Mouse (Mus musculus) neural tube, embryonic 11.5 days (tissue): ENCODE measurements at regions not wholly inside any gene's neighbourhood (a gene's known extent, or its start where the extent isn't known, plus 50 kb on each side); places are given as distances from the start of the nearest gene placed in this dataset.

Experiments used
- ATAC-seq: fragments of 200-750 bp; cut with Nextera tagmentation; 2 replicates; pipeline ENCODE4 v1.8.0; 2017; ENCODE audit warnings: moderate number of reproducible peaks, mild to moderate bottlenecking, moderate TSS enrichment, moderate library complexity; ENCODE audit not compliant: insufficient read depth, low FRiP score, low TSS enrichment
- DNase-seq: peaks from one replicate; pipeline ENCODE4 v3.0.0-alpha.2; 2015; ENCODE audit warnings: low spot score
- H3K27ac ChIP-seq: fragments of 300-500 bp; sonication (generic); 2 replicates; pipeline ENCODE4 v1.5.1; 2014; ENCODE audit warnings: low read depth, mild to moderate bottlenecking, low read length
- H3K27me3 ChIP-seq: fragments of 300-500 bp; sonication (generic); 2 replicates; pipeline ENCODE4 v1.6.1; 2014; ENCODE audit warnings: mild to moderate bottlenecking, low read length, mixed read lengths; ENCODE audit not compliant: control insufficient read depth, insufficient read depth
- H3K36me3 ChIP-seq: fragments of 300-500 bp; sonication (generic); 2 replicates; pipeline ENCODE4 v1.6.1; 2014; ENCODE audit warnings: mild to moderate bottlenecking, low read length, moderate library complexity, mixed read lengths; ENCODE audit not compliant: control insufficient read depth, insufficient read depth
- H3K4me1 ChIP-seq: fragments of 300-500 bp; sonication (generic); 2 replicates; pipeline ENCODE4 v1.6.1; 2014; ENCODE audit warnings: low read length, mixed read lengths; ENCODE audit not compliant: control insufficient read depth, insufficient read depth
- H3K4me2 ChIP-seq: fragments of 300-500 bp; sonication (generic); 2 replicates; pipeline ENCODE4 v1.6.1; 2014; ENCODE audit warnings: low read depth, mild to moderate bottlenecking, moderate library complexity
- H3K4me3 ChIP-seq: fragments of 300-500 bp; sonication (generic); 2 replicates; pipeline ENCODE4 v1.5.1; 2014; ENCODE audit warnings: low read depth, low read length
- H3K9ac ChIP-seq: fragments of 300-500 bp; sonication (generic); 2 replicates; pipeline ENCODE4 v1.6.1; 2014; ENCODE audit warnings: mild to moderate bottlenecking, low read length
- H3K9me3 ChIP-seq: fragments of 300-500 bp; sonication (generic); 2 replicates; pipeline ENCODE4 v1.6.1; 2016; ENCODE audit warnings: low read length; ENCODE audit not compliant: control insufficient read depth
- WGBS: fragments of 180-500 bp; shearing (Covaris S2); extraction: QIAGEN DNeasy Blood & Tissue Kit; methylation state at CpG from one replicate; pipeline ENCODE4 v1.1.7; 2014; 5-methylcytosine and 5-hydroxymethylcytosine counted together

DNA sequence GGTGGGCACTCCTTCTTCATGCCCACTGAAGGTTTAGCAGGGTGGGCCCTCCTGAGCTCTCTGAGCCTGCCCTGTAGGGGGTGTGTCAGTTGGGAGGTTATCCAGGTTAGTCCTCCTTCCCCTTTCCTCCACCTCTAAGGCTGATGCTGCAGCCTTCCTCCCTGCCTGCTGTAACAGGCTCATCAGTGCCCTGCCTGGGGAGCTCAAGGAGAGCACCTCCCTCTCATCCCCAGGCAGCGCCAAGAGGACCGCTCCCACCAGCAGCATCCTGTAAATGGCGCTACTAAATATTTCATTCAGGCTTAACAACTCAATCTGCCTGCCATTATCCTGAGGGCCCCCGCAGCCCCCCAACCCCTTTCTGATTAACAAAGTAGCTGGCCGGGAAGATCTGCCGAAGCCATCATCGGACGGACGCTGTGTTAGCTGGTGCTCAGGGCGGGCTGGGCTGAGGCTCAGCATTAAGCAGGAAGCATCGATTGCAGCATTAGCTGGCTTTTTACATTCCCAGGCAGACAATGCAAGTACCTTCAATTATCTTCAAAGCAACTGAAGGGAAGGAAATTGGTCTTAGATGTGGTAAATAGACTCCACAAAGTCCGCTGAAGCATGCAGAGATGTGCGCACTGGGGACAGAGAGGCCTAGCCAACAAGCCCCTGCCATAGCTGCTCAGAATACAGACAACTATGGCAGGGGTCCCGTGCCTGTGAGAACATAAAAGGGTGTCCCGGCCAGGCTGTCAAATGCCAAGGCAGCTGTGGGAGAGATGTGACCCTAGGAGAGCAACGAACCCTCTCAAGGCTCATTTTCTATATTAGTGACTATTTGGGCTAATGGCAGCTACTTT lies 296.3 kb upstream of the Gm4791 start:
- Histone ChIP-seq H3K9ac (peak overlapping the region; percentile 22; the same call in 1 of the 2 replicates), H3K9me3 (no peaks in the 10 kb centered on the region), H3K4me1 (peaks cover 6% of the 10 kb centered on the region; the same call in 1 of the 2 replicates), H3K27me3 (no peaks in the 10 kb centered on the region), H3K4me2 (no peak overlapping the region), H3K36me3 (no peaks in the 10 kb centered on the region), H3K27ac (0 out of 2 replicates have a peak overlapping the region, but pooled peaks have one; percentile 27), H3K4me3 (no peak overlapping the region)
- DNase-seq (peak; percentile 39), ATAC-seq (no peak)
- 19% methylated on average over 16 of the region's 16 CpGs for WGBS

DNA sequence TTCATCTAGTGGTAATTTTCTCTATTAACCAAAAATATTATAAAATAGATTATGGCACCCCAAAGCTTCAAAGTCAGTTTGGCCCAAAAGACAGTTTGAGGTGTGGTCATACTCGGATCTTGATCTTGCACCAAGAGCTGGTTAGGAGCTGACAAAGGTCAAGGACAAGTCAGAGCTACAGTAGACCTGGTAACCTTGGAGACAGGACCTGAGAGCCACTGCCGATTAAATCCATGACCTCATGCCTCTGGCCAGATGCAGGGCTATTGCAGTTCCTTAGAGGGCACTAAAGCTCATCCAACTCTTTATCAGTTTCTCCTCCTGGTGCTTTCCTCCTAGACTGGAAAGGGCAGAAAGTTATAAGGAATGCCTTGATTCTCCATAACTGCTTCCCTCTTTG lies 302.4 kb upstream of the Gm4791 start:
- Histone ChIP-seq H3K9me3 (no peaks in the 10 kb centered on the region), H3K4me1 (no peaks in the 10 kb centered on the region), H3K9ac (no peak overlapping the region), H3K27ac (no peak overlapping the region), H3K4me3 (no peak overlapping the region), H3K4me2 (no peak overlapping the region), H3K27me3 (no peaks in the 10 kb centered on the region), H3K36me3 (no peaks in the 10 kb centered on the region)
- ATAC-seq (no peak), DNase-seq (no peak)
- WGBS = 81% methylated on average over 2 of the region's 2 CpGs

DNA sequence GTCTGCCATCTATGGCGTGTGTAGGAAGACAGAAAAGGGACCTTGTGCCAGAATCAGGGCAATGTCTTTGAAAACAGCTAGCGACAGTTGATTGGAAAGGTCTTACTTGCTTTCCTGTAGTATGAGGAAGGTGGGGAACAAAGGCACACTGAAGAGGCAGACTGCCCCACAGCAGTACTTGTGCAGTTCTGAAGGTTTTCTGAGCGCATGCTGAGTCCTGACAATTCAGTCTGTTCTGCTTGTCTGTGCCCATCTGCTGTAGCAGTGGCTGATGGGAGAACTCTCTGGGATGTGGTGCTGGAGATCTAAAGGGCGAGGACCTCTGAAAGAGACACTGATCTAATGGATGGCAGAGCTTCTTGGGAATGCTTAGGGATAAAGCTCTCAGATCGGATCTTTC lies 309.2 kb upstream of the Gm4791 start:
- DNase-seq (no peak), ATAC-seq (no peak)
- 68% methylated on average over 5 of the region's 5 CpGs for WGBS

DNA sequence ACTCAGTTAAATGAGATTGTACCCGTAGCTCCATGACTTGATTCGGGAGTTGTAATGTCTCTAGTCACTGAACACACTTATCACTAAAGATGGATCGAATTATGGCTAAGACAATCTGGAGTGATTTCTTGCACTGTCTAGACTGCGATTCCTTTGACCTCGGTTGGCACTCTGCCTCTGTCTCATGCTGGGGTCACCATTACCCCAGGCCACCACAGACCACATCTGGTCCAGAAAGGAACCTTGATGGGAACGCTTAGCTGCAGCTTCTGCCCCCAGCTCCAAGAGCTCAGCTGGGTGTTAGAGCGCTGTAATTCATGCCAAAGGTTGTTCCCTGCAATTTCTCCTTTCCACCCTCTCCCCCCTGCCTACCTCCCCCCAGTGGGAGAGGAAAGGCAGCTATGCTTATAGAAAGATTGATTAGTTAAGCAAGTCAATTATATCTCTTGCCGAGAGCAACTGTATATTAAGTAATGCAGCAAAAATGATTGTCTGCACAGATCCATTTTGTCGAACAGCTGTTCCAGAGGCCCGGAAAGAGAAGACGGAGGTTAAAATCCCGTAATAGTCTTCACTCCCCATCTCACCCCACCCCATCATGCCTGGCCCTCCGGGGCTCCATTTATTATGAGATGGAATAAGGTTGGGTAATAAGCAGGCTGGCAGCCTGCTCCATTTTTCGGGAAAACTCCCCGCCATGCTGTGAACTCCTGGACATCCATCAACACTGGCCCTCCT lies 314.3 kb upstream of the Gm4791 start:
- H3K27me3 ChIP-seq = no peaks in the 10 kb centered on the region
- H3K4me1 ChIP-seq = no peaks in the 10 kb centered on the region
- ATAC-seq = peak; percentile 23; the same call in 1 of the 2 replicates
- no peaks in the 10 kb centered on the region for H3K36me3 ChIP-seq
- no peak overlapping the region for H3K4me2 ChIP-seq
- peak; percentile 43 for DNase-seq
- no peaks in the 10 kb centered on the region for H3K9me3 ChIP-seq
- 67% methylated on average over 15 of the region's 15 CpGs for WGBS
- no peak overlapping the region for H3K4me3 ChIP-seq
- no peak overlapping the region for H3K27ac ChIP-seq
- no peak overlapping the region for H3K9ac ChIP-seq

More for the DNA sequence above, 309.2 kb upstream of the Gm4791 start:
- no peak overlapping the region for H3K4me2 ChIP-seq
- H3K4me1 ChIP-seq = no peaks in the 10 kb centered on the region
- H3K27me3 ChIP-seq = no peaks in the 10 kb centered on the region
- H3K9me3 ChIP-seq = no peaks in the 10 kb centered on the region
- no peak overlapping the region for H3K9ac ChIP-seq
- no peak overlapping the region for H3K27ac ChIP-seq
- H3K36me3 ChIP-seq = no peaks in the 10 kb centered on the region
- H3K4me3 ChIP-seq = no peak overlapping the region

DNA sequence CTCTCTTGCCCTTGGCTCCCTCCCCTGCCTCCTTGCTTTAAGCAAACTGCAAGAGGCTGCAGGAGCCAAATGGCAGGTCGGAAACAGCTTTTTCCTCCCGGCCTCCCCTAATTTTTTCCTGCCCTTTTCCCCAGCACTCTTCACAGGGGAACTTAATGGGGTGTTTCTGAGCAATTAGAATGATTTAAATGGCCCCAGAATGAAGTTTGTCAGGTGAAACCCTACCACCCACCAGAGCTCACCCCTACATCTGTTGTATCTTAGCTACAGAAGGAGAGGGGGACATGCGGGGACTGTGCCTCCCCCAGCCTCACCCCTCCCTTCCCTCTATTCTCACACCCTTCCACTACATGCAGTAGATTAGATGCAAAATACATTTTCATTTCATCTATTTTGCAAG lies 326.5 kb upstream of the Gm4791 start:
- H3K9ac ChIP-seq = no peak overlapping the region
- H3K27me3 ChIP-seq = no peaks in the 10 kb centered on the region
- WGBS = 34% methylated on average over 3 of the region's 3 CpGs

DNA sequence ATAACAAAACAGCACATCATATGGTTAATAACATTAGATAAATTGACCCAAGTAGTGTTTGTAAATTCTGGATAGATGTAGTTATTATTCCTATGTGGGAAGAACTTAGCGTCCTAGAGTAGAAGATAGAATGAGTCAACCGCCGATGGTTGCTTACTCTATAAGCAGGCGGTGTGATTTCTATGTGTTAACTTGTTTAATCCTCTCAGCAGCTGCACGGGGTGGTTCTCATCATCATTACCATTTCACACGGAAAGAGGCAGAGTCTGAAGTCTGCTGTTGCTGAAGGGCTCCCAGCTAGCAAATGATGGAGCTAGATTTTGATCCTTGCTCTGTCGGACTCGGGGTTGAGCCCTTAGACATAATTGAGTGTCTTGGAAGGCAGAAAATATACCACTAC lies 334.6 kb upstream of the 4931429L15Rik start:
- H3K4me3 ChIP-seq = no peak overlapping the region
- H3K27me3 ChIP-seq = no peaks in the 10 kb centered on the region
- H3K9ac ChIP-seq = no peak overlapping the region
- no peak for ATAC-seq
- no peaks in the 10 kb centered on the region for H3K9me3 ChIP-seq
- H3K4me2 ChIP-seq = no peak overlapping the region
- no peaks in the 10 kb centered on the region for H3K4me1 ChIP-seq
- no peaks in the 10 kb centered on the region for H3K36me3 ChIP-seq
- DNase-seq = no peak
- 85% methylated on average over 8 of the region's 8 CpGs for WGBS
- H3K27ac ChIP-seq = no peak overlapping the region

More for the DNA sequence above, 326.5 kb upstream of the Gm4791 start:
- Histone ChIP-seq H3K4me2 (no peak overlapping the region), H3K4me3 (no peak overlapping the region), H3K9me3 (no peaks in the 10 kb centered on the region), H3K27ac (no peak overlapping the region), H3K4me1 (no peaks in the 10 kb centered on the region), H3K36me3 (no peaks in the 10 kb centered on the region)
- no peak for ATAC-seq
- no peak for DNase-seq

DNA sequence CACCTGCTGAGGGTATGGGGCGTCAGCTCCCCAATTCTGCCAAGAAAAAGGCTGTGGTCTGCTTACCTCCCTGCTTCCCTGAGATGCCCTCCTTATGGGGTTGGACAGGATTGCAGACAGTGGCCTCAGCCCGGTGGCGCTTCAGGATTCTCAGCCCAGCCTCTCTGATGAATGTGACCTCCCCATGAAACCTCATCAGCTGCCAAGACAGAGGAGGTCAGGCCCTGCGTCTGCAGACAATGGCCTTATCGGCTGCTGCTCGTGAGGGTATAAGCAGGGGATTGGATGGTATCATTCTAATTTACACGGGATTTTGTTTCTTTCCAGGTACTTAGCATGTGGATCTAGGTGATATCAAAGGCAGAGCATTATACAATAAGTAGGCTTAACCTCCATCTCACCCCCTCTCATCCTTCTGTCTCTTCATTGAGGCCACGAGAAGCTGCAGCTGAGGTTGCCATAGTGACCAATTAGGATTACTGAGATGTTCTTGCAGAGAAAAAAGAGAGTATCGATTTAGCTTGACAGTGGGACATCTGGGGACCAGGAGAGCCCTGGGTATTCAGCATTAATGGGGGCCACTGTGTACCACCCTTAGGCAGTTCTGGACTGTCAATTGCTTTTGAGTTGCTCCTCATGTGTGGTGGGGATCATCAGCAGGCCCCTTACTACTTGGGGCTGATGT lies 327.6 kb upstream of the 4931429L15Rik start:
- Histone ChIP-seq H3K9me3 (no peaks in the 10 kb centered on the region), H3K4me2 (no peak overlapping the region), H3K36me3 (no peaks in the 10 kb centered on the region), H3K4me1 (0 out of 2 replicates have a peak, but pooled peaks cover 5% of the 10 kb centered on the region), H3K9ac (no peak overlapping the region), H3K27ac (peak overlapping the region; percentile 56; the same call in 1 of the 2 replicates), H3K27me3 (no peaks in the 10 kb centered on the region), H3K4me3 (no peak overlapping the region)
- ATAC-seq = no peak
- WGBS = 42% methylated on average over 9 of the region's 9 CpGs
- DNase-seq = no peak

DNA sequence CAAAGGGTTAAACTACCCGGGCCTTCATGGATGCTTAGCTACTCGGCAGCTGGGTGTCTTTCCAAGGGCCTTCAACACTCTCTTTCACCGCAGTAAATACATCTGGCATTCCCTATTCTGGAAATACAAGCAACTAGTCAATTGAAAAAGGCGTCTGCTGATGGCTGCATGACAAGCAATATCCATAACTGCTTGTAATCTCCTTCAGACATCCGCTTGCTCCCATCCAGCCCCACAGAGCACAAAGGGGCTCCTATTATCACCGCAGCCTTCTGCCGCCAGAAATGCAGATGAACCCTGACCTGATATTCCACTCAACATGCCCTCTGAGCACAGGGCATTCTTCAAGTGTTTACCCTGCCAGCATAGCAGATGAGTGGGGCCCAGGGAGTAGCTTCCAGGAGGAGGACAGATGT lies 325.7 kb upstream of the 4931429L15Rik start:
- DNase-seq = peak; percentile 28
- ATAC-seq = no peak
- Histone ChIP-seq H3K4me2 (no peak overlapping the region), H3K4me1 (0 out of 2 replicates have a peak, but pooled peaks cover 5% of the 10 kb centered on the region), H3K9ac (no peak overlapping the region), H3K27ac (no peak overlapping the region), H3K9me3 (no peaks in the 10 kb centered on the region), H3K27me3 (no peaks in the 10 kb centered on the region), H3K36me3 (no peaks in the 10 kb centered on the region), H3K4me3 (no peak overlapping the region)
- 35% methylated on average over 7 of the region's 7 CpGs for WGBS
